Mouse (Mus musculus) heart, adult 2 months (tissue): ENCODE data around the gene Med1.

Source experiments
- CTCF ChIP-seq: fragments of 200-600 bp; IDR thresholded peaks from 2 replicates; pipeline ENCODE4 v1.8.1; 2022; ENCODE audit warnings: antibody characterized with exemption, mild to moderate bottlenecking, moderate library complexity
- EP300 ChIP-seq: fragments of 200-500 bp; IDR thresholded peaks from 2 replicates; pipeline ENCODE4 v1.6.1; 2011; ENCODE audit warnings: low read depth, low read length, control low read depth; ENCODE audit not compliant: insufficient read depth
- POLR2A ChIP-seq: fragments of 200-500 bp; IDR thresholded peaks from 2 replicates; pipeline ENCODE4 v1.6.1; 2011; ENCODE audit warnings: mild to moderate bottlenecking, low read depth, low read length, control low read depth; ENCODE audit not compliant: insufficient read depth

- TF ChIP-seq POLR2A (peak; percentile 97), CTCF (no peak), EP300 (no peak)
Measured at GRCm38 (mm10) chr11:98192901-98193805, at the start of gene Med1.
